Mouse (Mus musculus) brain, embryonic 14.5 days (tissue): ENCODE measurements around the gene Ndufa10.

ENCODE experiments used
- CTCF ChIP-seq: fragments of 200-500 bp; IDR thresholded peaks from 2 replicates; pipeline ENCODE4 v1.5.1; 2012; ENCODE audit warnings: inconsistent platforms, mild to moderate bottlenecking, moderate library complexity, borderline replicate concordance; ENCODE audit not compliant: insufficient read depth, insufficient read length; ENCODE audit errors: extremely low read depth
- POLR2A ChIP-seq: fragments of 200-500 bp; IDR thresholded peaks from 2 replicates; pipeline ENCODE4 v1.6.1; 2012; ENCODE audit warnings: mild to moderate bottlenecking, inconsistent platforms, borderline replicate concordance; ENCODE audit not compliant: poor library complexity, insufficient read depth, insufficient read length, severe bottlenecking; ENCODE audit errors: extremely low read depth

DNA sequence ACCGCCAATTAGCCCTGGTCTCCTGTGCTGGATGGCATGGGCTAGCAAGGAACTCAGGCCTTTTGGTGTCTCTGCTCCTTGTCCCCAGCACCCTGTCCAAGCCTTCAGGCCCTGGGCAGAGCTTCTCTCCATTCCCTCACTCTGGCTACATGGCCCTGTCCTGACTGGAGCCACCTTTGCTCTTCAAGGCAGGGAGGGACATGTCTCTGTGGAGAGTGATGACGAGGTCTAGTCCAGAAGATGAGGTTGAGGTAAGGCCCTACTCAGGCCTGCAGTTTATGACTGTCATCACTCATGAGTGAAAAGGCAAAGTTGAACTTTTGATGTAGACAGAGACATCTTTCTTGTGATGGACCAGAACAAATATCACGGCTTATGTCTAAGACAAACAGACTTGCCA is 44.9 kb upstream of the Ndufa10 start, which contains the start of gene Olfr1414:
- no peak for TF ChIP-seq CTCF
- no peak for TF ChIP-seq POLR2A
